Mouse (Mus musculus) 3T3-L1 (cell line): ENCODE measurements around the gene Car5a.

ENCODE experiments used
- DNase-seq: peaks from one replicate; pipeline ENCODE4 v3.0.0-alpha.2; 2015; ENCODE audit warnings: low read depth, low spot score

Car5a gene

GRCm38 (mm10) chr8:121934923-121935322 is 9.8 kb downstream of the Car5a start:
- DNase-seq: no peak

- DNase-seq: peak; percentile 73
Measured at GRCm38 (mm10) chr8:121934506-121934905, 10.2 kb downstream of the Car5a start.

- no peak for DNase-seq
Measured at GRCm38 (mm10) chr8:121932668-121933520, 11.8 kb downstream of the Car5a start.

- no peak for DNase-seq
Measured at GRCm38 (mm10) chr8:121932026-121932667, 12.6 kb downstream of the Car5a start.

GRCm38 (mm10) chr8:121931571-121931970 is 13.1 kb downstream of the Car5a start:
- DNase-seq: no peak

GRCm38 (mm10) chr8:121930047-121930446 is 14.7 kb downstream of the Car5a start:
- no peak for DNase-seq

- peak; percentile 87 for DNase-seq
Measured at GRCm38 (mm10) chr8:121927316-121927715, 17.4 kb downstream of the Car5a start.

GRCm38 (mm10) chr8:121926266-121926665 is 18.4 kb downstream of the Car5a start:
- peak; percentile 55 for DNase-seq

- peak; percentile 94 for DNase-seq
Measured at GRCm38 (mm10) chr8:121925624-121926023, 19.1 kb downstream of the Car5a start.

GRCm38 (mm10) chr8:121924681-121925080 is 20.0 kb downstream of the Car5a start:
- DNase-seq: no peak

GRCm38 (mm10) chr8:121922101-121922500 is 22.6 kb downstream of the Car5a start:
- DNase-seq: no peak

GRCm38 (mm10) chr8:121921582-121921981 is 23.1 kb downstream of the Car5a start:
- no peak for DNase-seq

- peak; percentile 85 for DNase-seq
Measured at GRCm38 (mm10) chr8:121919731-121920130, 25.0 kb downstream of the Car5a start.

GRCm38 (mm10) chr8:121919158-121919557 is 25.5 kb downstream of the Car5a start:
- no peak for DNase-seq

GRCm38 (mm10) chr8:121913378-121913777 is 31.3 kb downstream of the Car5a start:
- DNase-seq: no peak

- DNase-seq: no peak
Measured at GRCm38 (mm10) chr8:121912831-121913230, 31.9 kb downstream of the Car5a start.

GRCm38 (mm10) chr8:121911987-121912386 is 32.7 kb downstream of the Car5a start:
- DNase-seq: no peak

GRCm38 (mm10) chr8:121911400-121911799 is 33.3 kb downstream of the Car5a start:
- DNase-seq: no peak

GRCm38 (mm10) chr8:121909663-121910062 is 35.0 kb downstream of the Car5a start:
- peak; percentile 92 for DNase-seq

GRCm38 (mm10) chr8:121909148-121909541 is 35.6 kb downstream of the Car5a start:
- DNase-seq: no peak

- DNase-seq: no peak
Measured at GRCm38 (mm10) chr8:121908378-121909147, 36.1 kb downstream of the Car5a start.

- peak; percentile 94 for DNase-seq
Measured at GRCm38 (mm10) chr8:121907587-121908248, 37.0 kb downstream of the Car5a start, which contains the start of gene Slc7a5. Slc7a5 (minus strand) TSS chr8:121907694.
